In the genomic region with DNA sequence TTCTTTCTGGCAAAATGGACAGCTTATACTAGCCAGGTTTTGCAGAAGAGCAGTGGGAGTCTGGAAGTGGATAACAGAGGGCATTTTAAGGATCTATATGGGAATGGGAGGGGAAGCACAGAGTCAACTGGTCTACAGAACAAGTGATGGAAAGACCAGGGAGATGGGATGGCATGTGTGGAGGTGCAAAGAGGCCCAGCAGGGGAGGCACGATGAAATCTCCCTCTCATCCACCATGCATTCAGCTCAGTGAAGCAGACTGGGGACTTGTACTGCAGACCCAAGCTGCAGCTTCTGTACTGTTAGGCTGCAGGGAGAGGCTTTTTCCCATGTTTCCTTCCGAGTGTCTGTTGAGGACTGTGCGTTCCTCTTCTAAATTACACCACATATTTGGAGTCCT, we compare ENCODE assay signal across 8 mouse cellular contexts. TPM values are rescaled to one million over a fixed set of nuclear protein-coding genes. Genes with fewer than 3 reads are reported as not detected.
A peak's percentile ranks its signal among the peaks of the same experiment; 100 is the strongest.
DNase-seq lines count a peak whose midpoint lies in the region; ATAC-seq and TF ChIP-seq lines count a peak whose summit lies in the region.

No protein-coding gene starts in this region.

- 41% methylated on average over 3 of the region's 3 CpGs for WGBS in heart, postnatal 0 days
- WGBS in cerebellum, adult 2 months = 5% methylated on average over 3 of the region's 3 CpGs
- 18% methylated on average over 3 of the region's 3 CpGs for WGBS in forebrain, embryonic 12.5 days
- 41% methylated on average over 3 of the region's 3 CpGs for WGBS in limb, embryonic 15.5 days
- WGBS in lung, postnatal 0 days = 38% methylated on average over 3 of the region's 3 CpGs

- TF ChIP-seq POLR2A in cerebellum, adult 2 months (IDR thresholded peaks at IDR 0.05; ENCODE audit: borderline replicate concordance, insufficient read depth, low read length) = 0 out of 2 replicates have a peak, but pooled peaks have one; percentile 13

- H3K27me3 ChIP-seq in heart, postnatal 0 days (ENCODE audit: control insufficient read depth, insufficient read depth, low read length) = peaks cover 25% of the 10 kb centered on the region
- H3K27me3 ChIP-seq in cerebellum, adult 2 months (ENCODE audit: control insufficient read depth, insufficient read depth, low read length) = no peaks in the 10 kb centered on the region
- H3K27me3 ChIP-seq in forebrain, embryonic 12.5 days = no peaks in the 10 kb centered on the region
- peaks cover 17% of the 10 kb centered on the region for H3K27me3 ChIP-seq in limb, embryonic 15.5 days
- 0 out of 2 replicates have a peak, but pooled peaks cover 5% of the 10 kb centered on the region for H3K27me3 ChIP-seq in lung, postnatal 0 days (replicated peaks; ENCODE audit: insufficient read depth, low read length)

- no peak for TF ChIP-seq EP300 in heart, postnatal 0 days (IDR thresholded peaks at IDR 0.05; ENCODE audit: low read depth)
- TF ChIP-seq EP300 in lung, postnatal 0 days (IDR thresholded peaks at IDR 0.05) = no peak

- no peak overlapping the region for H3K9ac ChIP-seq in heart, postnatal 0 days (replicated peaks; ENCODE audit: low read depth, low read length)
- peak overlapping the region; percentile 90 for H3K9ac ChIP-seq in forebrain, embryonic 12.5 days
- no peak overlapping the region for H3K9ac ChIP-seq in limb, embryonic 15.5 days
- no peak overlapping the region for H3K9ac ChIP-seq in lung, postnatal 0 days (replicated peaks; ENCODE audit: low read depth)

- DNase-seq in heart, postnatal 0 days (ENCODE audit: low spot score) = no peak
- no peak for DNase-seq in heart, adult 9 months (ENCODE audit: low spot score in 2 of 2)
- DNase-seq in cerebellum, adult 2 months = peak; percentile 68 to 75
- no peak for DNase-seq in B cell, adult 2 months
- no peak for DNase-seq in Muller cell, postnatal 12 days (ENCODE audit: inconsistent ontology term)
- DNase-seq in lung, postnatal 0 days (ENCODE audit: low spot score) = no peak

- H3K4me2 ChIP-seq in heart, postnatal 0 days (ENCODE audit: low read depth, low read length) = no peak overlapping the region
- H3K4me2 ChIP-seq in forebrain, embryonic 12.5 days = peak overlapping the region; percentile 73
- H3K4me2 ChIP-seq in limb, embryonic 15.5 days = peak overlapping the region; percentile 80; the same call in 1 of the 2 replicates
- H3K4me2 ChIP-seq in lung, postnatal 0 days (replicated peaks; ENCODE audit: low read depth, low read length) = no peak overlapping the region

- no peak for TF ChIP-seq CTCF in heart, postnatal 0 days (IDR thresholded peaks at IDR 0.05; ENCODE audit: low read depth)
- no peak for TF ChIP-seq CTCF in cerebellum, adult 2 months (IDR thresholded peaks at IDR 0.05; ENCODE audit: borderline replicate concordance, insufficient read depth, low read depth, low read length)
- TF ChIP-seq CTCF in lung, postnatal 0 days (IDR thresholded peaks at IDR 0.05) = no peak

- ATAC-seq in heart, postnatal 0 days (ENCODE audit: insufficient read depth, low read depth) = no peak
- ATAC-seq in forebrain, embryonic 12.5 days (ENCODE audit: low FRiP score) = peak; percentile 30
- no peak for ATAC-seq in limb, embryonic 15.5 days (ENCODE audit: insufficient number of reproducible peaks, low FRiP score, low TSS enrichment, low read depth)
- no peak for ATAC-seq in lung, postnatal 0 days

- H3K4me1 ChIP-seq in heart, postnatal 0 days (ENCODE audit: control insufficient read depth, insufficient read depth) = 0 out of 2 replicates have a peak, but pooled peaks cover 5% of the 10 kb centered on the region
- peaks cover 4% of the 10 kb centered on the region; the same call in 1 of the 2 replicates for H3K4me1 ChIP-seq in cerebellum, adult 2 months (ENCODE audit: control insufficient read depth, insufficient read depth, low read length)
- H3K4me1 ChIP-seq in forebrain, embryonic 12.5 days = peaks cover 24% of the 10 kb centered on the region
- H3K4me1 ChIP-seq in limb, embryonic 15.5 days = peaks cover 9% of the 10 kb centered on the region; the same call in 1 of the 2 replicates
- H3K4me1 ChIP-seq in lung, postnatal 0 days (ENCODE audit: insufficient read depth, low read depth, low read length) = no peaks in the 10 kb centered on the region

- H3K27ac ChIP-seq in heart, postnatal 0 days (ENCODE audit: low read depth) = no peak overlapping the region
- H3K27ac ChIP-seq in cerebellum, adult 2 months (ENCODE audit: insufficient read depth, low read length) = peak overlapping the region; percentile 92
- peak overlapping the region; percentile 94 for H3K27ac ChIP-seq in forebrain, embryonic 12.5 days
- no peak overlapping the region for H3K27ac ChIP-seq in limb, embryonic 15.5 days
- no peak overlapping the region for H3K27ac ChIP-seq in lung, postnatal 0 days (ENCODE audit: low read length)

- no peaks in the 10 kb centered on the region for H3K9me3 ChIP-seq in heart, postnatal 0 days (replicated peaks; ENCODE audit: control insufficient read depth, low read length)
- H3K9me3 ChIP-seq in forebrain, embryonic 12.5 days = no peaks in the 10 kb centered on the region
- H3K9me3 ChIP-seq in limb, embryonic 15.5 days = no peaks in the 10 kb centered on the region
- H3K9me3 ChIP-seq in lung, postnatal 0 days (ENCODE audit: low read length) = no peaks in the 10 kb centered on the region

- no peaks in the 10 kb centered on the region for H3K36me3 ChIP-seq in heart, postnatal 0 days (replicated peaks; ENCODE audit: control insufficient read depth, insufficient read depth, low read length)
- peaks cover 22% of the 10 kb centered on the region for H3K36me3 ChIP-seq in forebrain, embryonic 12.5 days (replicated peaks)
- H3K36me3 ChIP-seq in limb, embryonic 15.5 days = no peaks in the 10 kb centered on the region
- no peaks in the 10 kb centered on the region for H3K36me3 ChIP-seq in lung, postnatal 0 days (ENCODE audit: insufficient read depth, low read length)

- H3K4me3 ChIP-seq in heart, postnatal 0 days (ENCODE audit: low read depth, low read length) = peak overlapping the region; percentile 49; the same call in 1 of the 2 replicates
- peak overlapping the region; percentile 88 for H3K4me3 ChIP-seq in cerebellum, adult 2 months (replicated peaks; ENCODE audit: insufficient read depth, low read depth, low read length)
- H3K4me3 ChIP-seq in forebrain, embryonic 12.5 days (replicated peaks) = peak overlapping the region; percentile 69
- peak overlapping the region; percentile 46 for H3K4me3 ChIP-seq in limb, embryonic 15.5 days
- H3K4me3 ChIP-seq in lung, postnatal 0 days (ENCODE audit: low read depth, low read length) = no peak overlapping the region

RNA-seq across cellular contexts. Expression of a gene that starts 12.2 kb away (rescaled TPM):
- total RNA-seq in heart, postnatal 0 days (2014; rRNA removed; ENCODE audit: low replicate concordance) = 0.34 TPM in 1 of 2 replicates, not detected in the other
- polyA plus RNA-seq in heart, postnatal 0 days (2015; fragmentation: Nextera tagmentation; extraction: Ambion mirVana) = 0.93 and 1.5 TPM in 2 replicates
- 451 and 465 TPM in 2 replicates for polyA plus RNA-seq in cerebellum, adult 2 months (2012; rRNA removed)
- polyA plus RNA-seq in forebrain, embryonic 12.5 days (2016; fragmentation: Nextera tagmentation; extraction: Ambion mirVana) = 446 and 473 TPM in 2 replicates
- 42.0 and 44.0 TPM in 2 replicates for polyA plus RNA-seq in limb, embryonic 15.5 days (2015; fragmentation: Nextera tagmentation; extraction: Ambion mirVana)
- polyA plus RNA-seq in lung, postnatal 0 days (2015; fragmentation: Nextera tagmentation; extraction: Ambion mirVana) = 2.5 and 3.5 TPM in 2 replicates

RNA-seq across cellular contexts. Expression of a gene that starts 36.7 kb away (rescaled TPM):
- 70.6 and 87.3 TPM in 2 replicates for total RNA-seq in heart, postnatal 0 days (2014; rRNA removed; ENCODE audit: low replicate concordance)
- 70.7 and 71.7 TPM in 2 replicates for polyA plus RNA-seq in heart, postnatal 0 days (2015; fragmentation: Nextera tagmentation; extraction: Ambion mirVana)
- polyA plus RNA-seq in cerebellum, adult 2 months (2012; rRNA removed) = 112 and 113 TPM in 2 replicates
- polyA plus RNA-seq in forebrain, embryonic 12.5 days (2016; fragmentation: Nextera tagmentation; extraction: Ambion mirVana) = 111 and 118 TPM in 2 replicates
- polyA plus RNA-seq in limb, embryonic 15.5 days (2015; fragmentation: Nextera tagmentation; extraction: Ambion mirVana) = 85.0 and 103 TPM in 2 replicates
- polyA plus RNA-seq in lung, postnatal 0 days (2015; fragmentation: Nextera tagmentation; extraction: Ambion mirVana) = 78.8 and 81.5 TPM in 2 replicates

Comparison
In these comparisons a context has a peak if more than half of its experiments do, and no peak if none do; other contexts are left out.
1. DNase-seq: peak in cerebellum, adult 2 months (2 of 2); none in heart, postnatal 0 days (single experiment), heart, adult 9 months (0 of 2), B cell, adult 2 months (0 of 2), Muller cell, postnatal 12 days (single experiment) and lung, postnatal 0 days (single experiment).
2. H3K27ac ChIP-seq: peak in cerebellum, adult 2 months (single experiment) and forebrain, embryonic 12.5 days (single experiment); none in heart, postnatal 0 days (single experiment), limb, embryonic 15.5 days (single experiment) and lung, postnatal 0 days (single experiment).
3. H3K4me2 ChIP-seq: peak in forebrain, embryonic 12.5 days (single experiment) and limb, embryonic 15.5 days (single experiment); none in heart, postnatal 0 days (single experiment) and lung, postnatal 0 days (single experiment).